Mouse (Mus musculus): ENCODE results near the gene Fancg.
"Not testable (repeated sequence)": the region's sequence is repeated elsewhere in the genome, so short reads cannot be mapped to it uniquely, and the experiment has no call there.

DNA sequence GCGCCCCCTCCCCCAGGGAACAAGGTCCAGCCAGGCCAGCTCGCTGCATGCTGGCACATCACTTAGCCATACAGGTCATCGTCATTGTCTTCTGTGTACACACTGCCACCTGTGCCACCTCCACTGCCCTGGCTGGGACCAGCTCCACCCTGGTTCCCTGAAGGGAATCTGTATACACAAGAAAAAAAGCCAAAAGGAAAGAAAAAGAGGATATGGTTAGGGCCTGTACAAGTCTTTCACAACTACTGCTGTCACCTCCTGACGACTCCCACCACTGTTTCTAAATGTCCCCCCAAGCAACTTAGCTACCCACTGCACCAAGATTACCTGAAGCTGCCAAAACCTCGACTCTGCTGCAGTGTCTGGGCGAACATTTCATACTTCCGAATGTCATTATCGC, 29.8 kb downstream of the Fancg start:
- not testable (repeated sequence) for TF ChIP-seq GATA1 (IDR thresholded peaks at IDR 0.05; ENCODE audit: borderline replicate concordance, low read length); FLI1 (IDR thresholded peaks at IDR 0.05; ENCODE audit: low read length)

Data from megakaryocyte, embryonic 14.5 days (primary cell).